Mouse (Mus musculus): ENCODE measurements around the gene Gm43191. TPM values are rescaled to one million over a fixed set of nuclear protein-coding genes. Genes with fewer than 3 reads are reported as not detected.

Gene Gm43191
- 0.05 TPM in 1 of 2 replicates, not detected in the other for polyA plus RNA-seq (2012; rRNA removed)

DNA sequence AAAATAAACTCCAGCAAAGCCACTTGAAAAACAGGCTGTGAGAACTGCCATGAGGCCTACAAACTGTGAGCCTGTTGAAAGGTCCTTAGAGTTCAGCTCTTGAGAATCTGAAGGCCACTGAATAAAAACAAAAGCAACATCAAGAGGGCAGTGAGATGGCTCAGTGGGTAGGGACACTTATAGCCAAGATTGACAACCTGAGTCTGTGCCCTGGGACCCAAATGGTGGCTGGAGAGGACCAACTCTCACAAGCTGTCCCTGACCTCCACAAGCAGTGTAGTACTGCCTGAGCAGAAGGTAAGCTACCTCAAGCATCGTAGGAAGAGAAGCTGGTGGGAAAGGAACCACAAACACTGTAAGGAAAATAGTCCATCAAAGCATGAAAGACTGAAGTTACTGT, at the start of gene Gm43191:
Gene Gm43191, minus strand, starts transcription at position 101 of the 400 bp plus-strand sequence.

DNA sequence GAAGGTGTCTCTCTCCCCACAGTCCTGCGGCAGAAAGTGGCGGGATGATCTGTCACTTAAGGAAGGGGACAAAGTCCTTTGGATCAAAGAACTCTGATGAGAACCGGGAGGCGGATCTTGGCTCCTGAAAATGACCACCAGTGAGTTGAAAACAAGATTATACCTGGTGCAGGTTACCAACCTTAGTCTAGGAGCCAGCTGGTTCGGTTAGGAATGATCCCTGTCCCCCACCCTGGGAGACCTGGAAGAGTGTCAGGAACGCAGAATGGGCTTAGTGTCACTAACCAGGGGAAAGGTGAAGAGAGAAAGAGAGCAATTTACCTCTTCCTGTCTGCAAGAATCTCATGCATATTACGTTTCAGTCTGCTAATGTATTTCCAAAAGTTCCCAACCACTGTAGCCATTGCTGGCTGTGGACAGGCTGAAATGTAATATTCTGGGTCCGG, 31.4 kb upstream of the Gm43191 start, which contains the start of gene Slc35a3:
Gene Slc35a3, minus strand, starts transcription at position 396 of the 446 bp plus-strand sequence.

DNA sequence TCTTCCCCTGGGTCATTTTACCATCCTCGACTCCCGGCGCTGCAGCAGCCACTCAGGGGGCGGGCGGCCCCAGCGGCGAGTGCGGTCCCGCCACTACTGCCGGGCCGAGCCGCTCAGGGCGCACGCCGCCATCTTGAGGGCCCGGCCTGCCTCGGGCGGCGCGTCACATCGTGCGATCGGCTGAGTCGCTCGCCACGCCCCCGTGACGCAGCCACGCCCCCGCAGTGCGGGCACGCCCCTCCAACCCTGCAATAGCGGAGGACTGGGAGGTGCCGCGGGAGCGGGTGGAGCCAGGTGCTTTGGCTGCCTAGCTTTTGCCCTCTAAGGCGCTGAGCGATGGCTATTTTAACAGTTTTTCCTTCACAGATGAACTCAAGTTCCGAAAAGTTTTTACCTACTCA, 18.6 kb downstream of the Gm43191 start, which contains the start of gene Mfsd14a:
Gene Mfsd14a, minus strand, starts transcription at position 215 of the 401 bp plus-strand sequence.

GRCm38 (mm10) chr3:116614295-116614892, 66.7 kb downstream of the Gm43191 start, which contains the start of gene Trmt13:
Gene Trmt13, minus strand, starts transcription at chr3:116614587.

DNA sequence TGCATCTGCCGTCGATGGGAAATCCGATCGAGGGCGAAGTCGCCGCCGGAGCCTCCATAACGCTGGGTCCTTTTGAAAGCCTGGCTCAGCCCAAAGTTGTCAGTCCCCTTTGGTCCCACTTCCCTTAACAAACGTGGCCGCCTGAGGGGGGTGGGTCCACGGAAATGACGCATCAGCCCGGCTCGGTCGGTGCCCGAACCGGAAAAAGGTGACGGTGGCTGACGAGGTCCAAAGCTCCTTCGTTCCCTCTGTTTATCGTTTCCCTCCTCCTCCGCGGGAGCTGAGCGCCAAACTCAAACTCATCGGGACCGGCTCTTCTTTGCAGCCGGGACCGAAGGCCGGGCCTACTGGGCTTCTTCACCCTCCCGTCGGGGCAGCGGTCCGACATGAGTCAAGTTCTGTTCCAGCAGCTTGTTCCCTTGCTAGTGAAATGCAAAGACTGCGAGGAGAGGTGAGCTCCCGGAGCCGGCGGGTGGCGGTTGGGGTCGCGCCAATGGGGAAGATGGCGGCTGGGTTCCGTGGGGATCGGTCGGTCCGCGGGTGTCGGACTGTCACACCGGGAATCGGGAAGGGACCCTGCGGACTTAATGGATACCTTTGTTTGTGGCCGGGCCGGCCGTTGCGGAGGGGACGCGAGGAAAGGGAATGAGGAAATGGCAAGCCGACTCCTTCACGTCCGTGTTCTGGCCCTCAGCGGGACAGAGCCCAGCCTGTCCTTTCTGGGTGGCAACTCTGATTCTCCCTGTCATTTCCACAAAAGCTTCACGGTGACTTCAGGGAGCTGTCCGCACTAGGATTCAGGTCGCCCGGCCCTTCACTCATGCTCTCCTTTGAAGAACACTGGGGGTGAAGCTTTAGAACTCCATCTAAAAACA, 86.1 kb downstream of the Gm43191 start, which contains the start of gene Sass6:
Gene Sass6, plus strand, starts transcription at position 255 of the 875 bp plus-strand sequence.

Other genes starting within 250 kb of the Gm43191 start
- 18.6 and 19.4 TPM in 2 replicates for gene Rtca, start 173.1 kb downstream of the Gm43191 start, polyA plus RNA-seq (2012; rRNA removed)
- gene Dbt, start 168.2 kb downstream of the Gm43191 start, polyA plus RNA-seq (2012; rRNA removed), result 10.2 and 11.8 TPM in 2 replicates
- 2.3 and 2.8 TPM in 2 replicates for gene Lrrc39, start 118.3 kb downstream of the Gm43191 start, polyA plus RNA-seq (2012; rRNA removed)
- gene Sass6, start 86.3 kb downstream of the Gm43191 start, polyA plus RNA-seq (2012; rRNA removed), result 8.5 and 8.6 TPM in 2 replicates
- gene Trmt13, start 66.7 kb downstream of the Gm43191 start, polyA plus RNA-seq (2012; rRNA removed), result 7.9 TPM in 2 replicates
- gene Mfsd14a, start 18.6 kb downstream of the Gm43191 start, polyA plus RNA-seq (2012; rRNA removed), result 15.2 and 18.8 TPM in 2 replicates
- gene Slc35a3, start 31.6 kb upstream of the Gm43191 start, polyA plus RNA-seq (2012; rRNA removed), result 7.9 and 9.0 TPM in 2 replicates
- 2.7 and 3.0 TPM in 2 replicates for gene Agl, start 126.9 kb upstream of the Gm43191 start, polyA plus RNA-seq (2012; rRNA removed)
- 18.7 and 22.8 TPM in 2 replicates for gene Frrs1, start 178.2 kb upstream of the Gm43191 start, polyA plus RNA-seq (2012; rRNA removed)

Measured in liver, embryonic 14 days (tissue).